Mouse (Mus musculus) left cerebral cortex, postnatal 14 days (tissue): ENCODE data around the gene Emg1. TPM values are rescaled to one million over a fixed set of nuclear protein-coding genes. Genes with fewer than 3 reads are reported as not detected.

Experiments used
- DNase-seq, 2 experiments: peaks; one replicate each; pipeline ENCODE4 v3.0.0; 2021 to 2022; ENCODE audit warnings: low spot score in 2 of 2, mixed read lengths in 1 of 2
- intact Hi-C: fragments of 180-260 bp; cut with DNase I; formaldehyde crosslinking; loops from one replicate; pipeline ENCODE4 v1.15.1; 2025
- long read RNA-seq, 2 experiments: library from polyadenylated mRNA; stranded (forward); transcript quantifications; one replicate each; pipeline ENCODE4 v2.0.0; 2021
- total RNA-seq, 2 experiments: library from RNA; stranded (reverse); gene quantifications; 2 replicates each; pipeline ENCODE4 v1.2.3; 2021

Emg1 gene
- 10 to 100 TPM; 45.6 to 45.9 TPM for total RNA-seq
- long read RNA-seq, experiment 1, transcript Emg1-201 (6 exons, 1,034 nt) = major isoform, 19 of 31 reads
- long read RNA-seq, experiment 1, partial matches to known transcripts = 3 of 31 reads
- long read RNA-seq, experiment 1, other reads (novel, unspliced or antisense) = 8 of 31 reads
- long read RNA-seq, experiment 2, transcript Emg1-201 (6 exons, 1,034 nt) = major isoform, 13 of 21 reads
- long read RNA-seq, experiment 2, partial matches to known transcripts = 1 of 21 reads
- long read RNA-seq, experiment 2, other reads (novel, unspliced or antisense) = 7 of 21 reads

- intact Hi-C loops = loop anchor here (2.0 kb wide), 1 partner anchor 29 kb away; the partner anchor contains the start of gene Grcc10
Measured at GRCm38 (mm10) chr6:124711824-124712782, at the start of gene Emg1, which contains the start of gene Phb2. Emg1 (minus strand) TSS chr6:124712178. Phb2 (plus strand) TSS chr6:124712336.

GRCm38 (mm10) chr6:124759259-124759658, 47.3 kb upstream of the Emg1 start:
- intact Hi-C loops = no loop called here
- peak; percentile 83 to 85 for DNase-seq

More at GRCm38 (mm10) chr6:124711824-124712782, at the start of gene Emg1, which contains the start of gene Phb2:
- DNase-seq = peak; percentile 98

DNA sequence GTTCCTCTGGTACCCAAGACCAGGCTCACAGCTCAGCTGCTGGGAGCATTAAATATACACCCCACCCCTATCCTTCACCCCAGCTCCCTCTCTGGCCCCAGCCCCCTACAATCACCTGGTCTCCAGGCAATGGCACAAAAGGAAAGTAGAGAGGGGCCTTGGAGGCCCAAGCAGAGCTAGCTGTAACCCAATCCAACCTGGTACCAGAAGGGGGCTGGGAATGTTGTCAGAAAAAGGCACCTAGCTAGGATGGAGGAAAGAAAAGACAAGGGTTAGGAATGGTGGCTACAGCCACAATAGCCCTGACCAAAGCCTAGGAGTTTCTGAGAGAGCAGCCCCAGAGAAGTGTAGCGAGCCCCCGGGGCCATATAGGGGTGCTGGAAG, 46.9 kb upstream of the Emg1 start:
- intact Hi-C loops = no loop called here
- DNase-seq = no peak

DNA sequence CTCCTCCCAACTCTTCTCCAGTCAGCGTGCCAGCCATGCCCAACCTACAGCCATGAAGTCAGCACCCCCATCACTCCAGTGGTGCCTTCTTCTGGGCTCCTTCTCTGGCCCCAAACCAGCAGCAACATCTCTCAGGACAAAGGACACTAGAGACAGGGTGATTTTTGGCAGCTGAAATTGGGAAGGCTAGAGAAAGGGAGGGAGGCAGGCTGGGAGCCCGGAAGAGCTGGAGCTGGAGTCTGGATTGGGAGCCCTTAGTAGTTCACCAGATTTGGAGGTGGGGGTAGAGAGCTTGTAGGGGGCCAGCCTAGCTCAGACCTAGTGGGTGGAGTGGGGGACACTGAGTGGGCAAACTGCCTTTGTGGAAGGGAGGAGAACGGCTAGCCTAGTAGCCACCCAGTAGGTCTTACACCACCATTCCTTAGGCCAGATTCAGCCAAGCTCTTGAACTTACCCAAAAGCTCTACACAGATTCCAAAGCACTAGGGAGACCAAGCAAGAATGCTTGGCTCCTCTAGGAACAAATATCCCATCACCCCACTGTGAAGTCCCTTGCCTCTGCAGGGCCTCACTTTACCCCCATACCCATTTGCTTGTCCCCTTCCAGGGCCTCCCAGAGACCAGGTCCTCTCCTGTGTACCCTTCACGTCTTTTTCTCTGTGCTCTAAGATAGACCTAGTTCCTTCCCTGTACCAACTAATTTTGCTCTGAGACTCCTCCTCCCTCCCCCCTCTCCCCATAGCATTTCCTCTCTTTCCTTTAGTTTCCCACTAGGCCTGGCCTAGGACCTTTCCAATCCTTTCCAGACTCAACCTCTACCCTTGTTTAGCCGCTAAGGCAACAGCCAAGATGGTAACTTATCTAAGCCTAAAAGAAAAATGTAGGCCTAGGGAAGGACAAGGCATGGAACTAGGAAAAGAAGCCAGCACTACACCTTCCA, 46.2 kb upstream of the Emg1 start:
- intact Hi-C loops = no loop called here
- DNase-seq = peak; percentile 61 to 68

DNA sequence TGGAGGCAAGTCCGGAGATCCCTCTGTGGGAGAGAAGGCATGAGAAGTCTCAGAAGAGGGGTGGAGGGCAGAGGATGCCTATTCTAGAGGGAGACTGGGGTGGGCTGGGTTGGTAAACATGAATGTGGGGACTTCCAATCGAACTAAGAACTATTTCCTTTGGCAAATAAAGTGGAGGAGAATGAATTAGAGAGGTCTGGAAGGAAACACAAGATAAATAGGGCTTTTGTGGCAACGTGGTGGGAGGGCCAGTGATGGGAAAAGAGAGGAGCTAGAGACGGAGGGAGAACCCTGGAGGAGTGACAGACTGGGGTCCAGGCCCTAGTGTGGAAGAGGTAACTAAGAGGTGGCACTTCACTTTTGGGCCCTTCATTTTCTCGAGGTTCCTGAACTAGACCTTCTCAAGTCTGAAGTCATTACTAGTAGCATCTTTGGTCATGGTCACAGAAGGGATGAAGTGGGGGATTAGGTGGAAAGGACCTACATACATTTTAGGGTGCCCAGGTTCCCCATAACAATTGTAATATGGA, 45.4 kb upstream of the Emg1 start:
- intact Hi-C loops = no loop called here
- no peak for DNase-seq

DNA sequence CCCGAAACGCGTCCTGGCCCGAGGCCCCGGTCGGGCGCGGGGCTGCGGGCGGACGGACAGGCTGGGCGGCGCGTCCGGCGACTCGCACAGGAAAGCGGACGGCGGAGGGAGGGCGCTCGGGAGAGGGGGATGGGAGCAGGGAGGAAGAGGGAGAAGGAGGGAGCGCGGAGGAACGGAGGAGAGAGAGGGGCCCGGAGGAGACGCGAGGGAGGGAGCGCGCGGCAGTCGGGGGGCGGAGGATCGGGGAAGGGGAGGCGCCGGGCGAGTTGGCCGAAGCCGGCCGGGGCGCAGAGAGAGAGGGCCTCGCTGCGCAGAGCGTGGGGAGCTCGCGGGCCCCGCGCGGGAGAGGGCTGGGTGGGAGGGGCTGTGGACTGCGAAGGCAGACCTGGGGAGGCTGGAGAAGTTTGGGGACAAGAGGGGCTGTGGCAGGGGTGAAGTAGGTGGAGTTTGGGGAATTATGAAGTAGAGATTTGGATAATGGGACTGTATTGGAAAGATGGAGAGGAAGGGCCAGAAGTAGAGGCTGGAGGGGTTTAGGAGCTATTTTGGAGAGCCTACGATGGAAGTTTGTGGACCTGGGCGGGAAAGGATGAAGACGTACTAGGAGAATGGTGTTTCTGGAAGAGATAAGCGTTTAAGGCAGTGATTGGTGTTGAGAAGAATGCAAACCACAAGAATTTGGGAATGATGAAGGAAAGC, 44.8 kb upstream of the Emg1 start:
- DNase-seq = peak; percentile 72 to 82
- intact Hi-C loops = no loop called here

DNA sequence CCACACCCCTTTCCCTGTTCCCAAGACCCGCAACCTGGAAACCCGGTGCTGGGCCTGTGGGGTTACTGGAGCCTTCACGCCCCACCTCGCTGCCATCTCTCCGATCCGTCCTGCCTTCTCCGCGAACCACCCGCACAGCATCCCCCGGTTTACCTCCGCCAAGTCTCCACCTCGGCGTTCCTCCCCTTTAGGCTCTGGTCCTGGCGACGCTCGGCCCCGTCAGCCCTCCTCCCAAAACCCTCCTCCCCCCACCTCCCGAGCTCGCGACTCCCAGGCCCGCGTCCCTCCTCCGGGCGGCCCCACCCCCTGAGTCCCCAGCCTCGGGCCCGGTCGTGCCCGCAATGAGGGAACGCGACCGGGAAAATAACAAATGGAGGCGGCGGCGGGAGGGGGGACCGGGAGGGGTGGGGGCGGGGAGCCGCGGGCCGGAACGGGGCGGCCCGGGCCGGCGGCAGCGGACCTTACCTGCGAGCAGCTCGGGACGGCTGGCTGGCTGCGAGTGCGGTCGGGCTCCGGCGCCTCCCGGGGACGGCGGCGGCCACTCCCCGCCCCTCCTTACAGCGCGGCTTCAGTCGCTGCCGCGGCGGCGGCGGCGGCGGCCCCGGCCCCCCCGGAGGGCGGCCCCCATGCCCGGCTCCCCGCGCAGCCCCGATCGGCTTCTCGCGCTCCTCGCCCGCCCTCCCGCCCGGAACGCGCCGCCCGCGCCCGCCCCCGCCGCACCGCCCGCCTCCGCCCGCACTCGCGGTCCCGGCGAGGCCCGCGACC, 44.0 kb upstream of the Emg1 start, which contains the start of the genes Gm45234 and Atn1:
TSS of gene Gm45234 (minus strand) at position 191 of the 765 bp plus-strand sequence.
TSS of gene Atn1 (minus strand) at position 694 of the 765 bp plus-strand sequence.
- intact Hi-C loops = no loop called here
- DNase-seq = peak in 1 of 2 experiments; percentile 52

GRCm38 (mm10) chr6:124755306-124755705, 43.3 kb upstream of the Emg1 start:
- intact Hi-C loops = no loop called here

GRCm38 (mm10) chr6:124753861-124754260, 41.9 kb upstream of the Emg1 start:
- intact Hi-C loops = no loop called here
- DNase-seq = no peak

More at GRCm38 (mm10) chr6:124755306-124755705, 43.3 kb upstream of the Emg1 start:
- no peak for DNase-seq

GRCm38 (mm10) chr6:124750405-124750804, 38.4 kb upstream of the Emg1 start:
- intact Hi-C loops = no loop called here
- no peak for DNase-seq

DNA sequence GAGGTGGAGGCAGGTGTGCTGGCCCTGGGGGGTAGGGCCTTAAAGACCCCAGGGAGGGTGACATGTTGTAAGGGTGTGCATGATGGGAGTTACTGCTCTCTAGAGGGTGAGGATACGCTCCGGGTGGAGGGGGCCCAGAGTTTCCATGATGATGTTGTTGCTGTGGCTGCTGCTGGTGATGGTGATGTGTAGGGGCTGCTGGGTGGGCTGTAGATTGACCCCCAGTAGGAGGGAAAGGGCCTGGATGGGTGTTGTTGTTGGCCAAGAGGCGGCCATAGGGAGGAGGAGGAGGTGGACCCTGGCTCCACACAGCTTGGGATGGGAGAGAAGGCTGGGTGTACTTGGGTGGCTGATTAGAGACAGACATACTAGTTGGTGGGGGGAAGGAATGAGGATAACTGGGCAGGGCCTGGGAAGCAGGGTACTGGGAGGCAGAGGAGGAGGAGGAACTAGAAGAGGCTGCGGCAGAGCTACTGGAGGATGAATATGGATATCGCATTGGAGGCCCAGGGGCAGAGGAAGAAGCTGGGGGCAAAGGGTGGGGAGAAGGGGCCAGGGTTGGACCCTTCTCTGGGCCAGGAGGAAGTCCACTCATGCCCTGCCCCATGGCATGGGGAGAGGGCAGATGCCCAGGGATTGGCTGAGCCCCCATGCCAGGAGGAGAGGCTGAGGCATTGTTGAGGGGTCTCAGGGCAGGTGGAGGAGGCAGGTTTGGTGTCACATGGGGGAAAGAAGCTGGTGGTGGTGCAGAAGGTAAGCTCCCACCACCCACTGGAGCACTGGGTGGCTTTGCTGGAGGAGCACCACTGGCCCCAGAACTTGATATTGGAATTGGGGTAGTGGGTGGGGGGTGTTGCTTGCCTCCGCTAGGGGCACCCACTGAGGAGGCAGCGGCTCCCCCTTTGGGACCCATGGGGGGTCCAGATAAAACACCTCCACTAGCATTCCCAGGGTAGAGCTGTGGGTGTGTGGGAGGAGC, 35.0 kb upstream of the Emg1 start:
- intact Hi-C loops = no loop called here
- DNase-seq = no peak

DNA sequence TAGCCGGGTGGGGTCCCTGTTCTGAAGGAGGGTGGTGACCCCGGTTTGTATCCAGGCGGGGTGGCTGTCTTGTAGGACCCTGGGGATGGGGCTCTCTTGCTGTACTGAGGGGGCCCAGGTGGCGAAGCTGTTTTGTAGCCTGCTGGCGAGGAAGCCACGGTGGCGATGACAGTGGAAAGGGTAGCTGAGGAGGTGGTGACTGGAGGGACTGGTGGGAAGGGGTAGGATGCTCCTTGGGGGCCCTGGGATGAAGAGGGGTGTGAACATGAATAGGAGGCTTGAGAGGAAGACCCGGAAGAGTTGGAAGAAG, 34.3 kb upstream of the Emg1 start:
- DNase-seq = no peak
- intact Hi-C loops = no loop called here

DNA sequence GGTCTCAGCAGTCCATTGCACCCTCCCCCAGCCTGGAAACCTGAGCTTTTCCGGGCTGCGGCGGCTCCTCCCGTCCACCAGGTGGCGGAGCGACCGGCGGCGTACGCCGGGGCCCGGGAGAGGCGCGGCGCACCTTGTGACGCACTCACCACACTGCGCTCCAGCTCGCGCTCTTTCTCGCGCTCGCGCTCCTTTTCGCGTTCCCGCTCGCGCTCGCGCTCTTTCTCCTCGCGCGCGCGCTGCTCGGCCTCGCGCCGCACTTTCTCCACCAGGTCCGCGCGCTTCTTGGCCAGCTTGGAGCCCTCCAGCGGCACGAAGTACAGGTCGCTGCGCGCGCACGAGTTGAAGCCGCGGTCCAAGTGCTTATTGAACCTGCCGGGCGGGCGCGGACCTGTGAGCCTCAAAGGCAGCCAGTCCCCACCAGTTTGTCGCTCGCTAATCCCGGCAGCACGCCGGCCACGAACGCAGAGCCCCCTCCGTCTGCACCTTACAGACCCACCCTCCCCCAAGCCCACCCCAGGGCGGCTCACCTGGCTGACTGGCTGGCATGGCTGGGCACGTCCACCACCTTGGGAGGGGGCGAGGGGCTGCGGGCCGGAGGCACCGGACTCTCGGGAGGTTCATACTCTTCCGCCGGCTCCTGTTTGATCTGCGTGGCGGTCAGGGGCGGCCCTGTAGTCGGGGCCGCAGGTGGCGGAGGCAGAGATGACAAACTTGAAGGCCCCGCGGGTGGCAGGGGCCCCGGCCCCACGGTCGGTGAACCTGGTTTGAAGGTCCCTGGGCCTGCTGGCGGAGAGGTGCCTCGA, 33.7 kb upstream of the Emg1 start:
- intact Hi-C loops = no loop called here
- peak; percentile 96 to 97 for DNase-seq

- peak in 1 of 2 experiments; percentile 22 for DNase-seq
- intact Hi-C loops = loop anchor here (5.0 kb wide), 1 partner anchor 43 kb away; no protein-coding TSS in a partner anchor
Measured at GRCm38 (mm10) chr6:124744755-124745321, 32.9 kb upstream of the Emg1 start.

- intact Hi-C loops = loop anchor here (5.0 kb wide), 1 partner anchor 41 kb away; no protein-coding TSS in a partner anchor
- DNase-seq = no peak
Measured at GRCm38 (mm10) chr6:124743647-124744046, 31.7 kb upstream of the Emg1 start.
